Mouse (Mus musculus) liver (tissue): ENCODE results near the gene Gm8020.
"Not testable (repeated sequence)": the region's sequence is repeated elsewhere in the genome, so short reads cannot be mapped to it uniquely, and the experiment has no call there.

Experiments
- DNase-seq: peaks from one replicate; pipeline ENCODE4 v3.0.0-alpha.2; 2020; ENCODE audit warnings: mixed read lengths

Gene Gm8020

GRCm38 (mm10) chr14:42502249-42502648 is at the start of gene Gm8020:
Gene Gm8020, minus strand, starts transcription at chr14:42502349.
- not testable (repeated sequence) for DNase-seq

GRCm38 (mm10) chr14:42543170-42543701 is 41.1 kb upstream of the Gm8020 start:
- not testable (repeated sequence) for DNase-seq

- DNase-seq = not testable (repeated sequence)
Measured at GRCm38 (mm10) chr14:42542316-42543169, 40.4 kb upstream of the Gm8020 start.

GRCm38 (mm10) chr14:42524182-42524581 is 22.0 kb upstream of the Gm8020 start, which contains the start of gene Gm8024:
Gene Gm8024, minus strand, starts transcription at chr14:42524282.
- not testable (repeated sequence) for DNase-seq

GRCm38 (mm10) chr14:42463581-42463980 is 38.6 kb downstream of the Gm8020 start, which contains the start of gene Gm8011:
Gene Gm8011, plus strand, starts transcription at chr14:42463881.
- not testable (repeated sequence) for DNase-seq
